Mouse (Mus musculus): ENCODE measurements around the gene Kcnj6.

Kcnj6 gene

DNA sequence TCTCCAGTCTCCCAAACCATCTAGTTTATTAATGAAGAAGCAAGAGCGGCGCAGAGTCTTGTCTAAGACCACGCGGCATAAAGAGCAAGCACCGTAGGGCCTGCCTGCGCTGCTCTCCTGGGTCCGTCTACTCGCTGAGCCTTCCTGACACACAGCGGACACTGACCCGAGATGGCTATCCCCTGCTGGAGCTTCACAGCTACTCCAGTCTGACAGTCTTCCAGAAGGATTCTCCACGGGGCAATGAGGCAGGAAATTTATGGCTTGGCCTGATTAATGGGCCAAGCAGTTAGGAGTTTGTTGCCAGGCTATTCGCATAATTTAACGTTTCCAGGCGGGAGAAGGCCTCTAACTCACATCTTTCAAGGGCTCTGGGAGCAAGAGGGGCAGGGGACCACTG, 283.0 kb downstream of the Kcnj6 start:
- DNase-seq (ENCODE audit: low spot score) = peak; percentile 65

DNA sequence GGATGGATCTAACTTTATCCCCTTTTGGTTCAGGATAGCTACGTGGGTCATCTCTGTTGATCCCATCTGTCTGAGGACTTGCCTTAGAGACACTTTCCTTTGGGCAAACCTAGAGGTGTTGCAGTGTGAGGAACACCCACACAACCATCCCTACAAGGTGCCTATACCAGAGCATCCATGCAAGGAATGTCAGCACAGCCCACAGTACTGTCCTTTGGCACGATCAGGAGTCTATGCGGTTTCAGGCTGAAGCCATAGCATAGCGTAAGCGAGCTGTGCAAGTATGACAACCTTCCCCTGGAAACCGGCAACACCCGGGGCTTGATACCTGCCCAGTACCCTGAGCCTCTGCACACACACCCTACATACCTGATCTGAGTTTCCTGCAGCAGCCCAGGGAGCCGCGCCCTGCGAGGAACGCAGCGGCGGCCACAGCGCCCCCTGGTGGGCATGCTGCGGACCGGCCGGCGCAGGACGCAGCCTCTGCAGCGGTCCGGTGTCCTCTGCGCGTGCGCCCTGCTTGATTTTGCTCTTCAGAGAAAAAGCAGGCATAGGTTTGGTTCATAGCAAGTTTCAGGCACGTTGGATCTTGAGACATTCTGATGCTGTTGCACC, 283.9 kb downstream of the Kcnj6 start:
- DNase-seq (ENCODE audit: low spot score) = peak; percentile 85

DNA sequence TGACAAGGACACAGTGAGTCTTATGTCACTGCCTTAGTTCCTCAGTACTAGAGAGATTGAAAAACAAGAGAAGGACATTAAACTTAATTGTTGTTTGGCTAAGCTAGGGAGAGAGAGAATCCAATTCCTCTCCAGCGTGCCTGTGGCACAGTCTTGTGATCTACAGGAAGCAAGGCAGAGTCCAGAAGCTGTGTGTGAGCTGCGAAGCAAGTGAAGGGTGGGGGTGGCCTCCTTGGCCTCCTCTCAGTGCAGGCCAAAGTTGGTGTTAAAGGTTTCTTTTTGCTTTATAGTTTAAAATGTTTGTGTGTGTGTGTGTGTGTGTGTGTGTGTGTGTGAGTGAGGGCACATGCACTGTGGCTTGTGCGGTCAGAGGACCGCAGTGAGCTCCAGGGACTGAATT, 295.5 kb downstream of the Kcnj6 start:
- no peak for DNase-seq (ENCODE audit: low spot score)

DNA sequence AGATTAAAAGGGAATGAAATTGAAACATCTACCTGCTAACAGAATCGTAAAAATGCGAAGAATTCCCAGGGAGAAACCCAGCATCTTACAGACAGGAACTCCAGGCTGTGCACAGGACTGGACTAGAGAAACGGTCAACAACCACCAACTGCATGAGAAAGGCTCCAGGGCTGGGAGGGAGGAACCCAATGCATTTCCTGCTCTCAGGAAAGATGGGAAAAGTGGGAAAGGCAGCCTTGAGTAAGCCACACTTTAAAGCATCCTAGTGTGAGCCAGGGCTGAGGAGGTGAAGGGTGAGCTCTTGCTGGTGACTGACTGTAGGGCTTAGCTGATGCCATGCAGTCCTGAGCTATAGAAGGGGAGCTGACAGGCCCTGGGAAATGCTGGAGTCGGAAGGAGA, 296.4 kb downstream of the Kcnj6 start:
- no peak for DNase-seq (ENCODE audit: low spot score)

Measured in embryo, embryonic 10.5 days (tissue).